Comparison of ENCODE assay signal across 16 mouse cellular contexts in genomic region chr14:19719077-19719476, GRCm38 (mm10).
"Had no signal": no experiment of that assay in that cellular context is flagged by ENCODE, and none has a peak within 500 bp of the region (broad histone marks: within the 10 kb centered on the region; RNA-seq: fewer than 3 reads in every experiment).

No protein-coding gene starts in this region.

- ATAC-seq: intestine, embryonic 16.5 days; liver, embryonic 12.5 days had no signal

- H3K4me1 ChIP-seq: limb, embryonic 15.5 days; liver, embryonic 12.5 days; neural tube, embryonic 13.5 days; stomach, embryonic 15.5 days had no signal

- DNase-seq: kidney, adult 2 months; kidney, postnatal 14 days; lung, embryonic 14.5 days; lung, postnatal 14 days; retina, postnatal 1 day; right cerebral cortex, postnatal 14 days; thymus, adult 2 months; thymus, postnatal 36 days had no signal

- H3K4me3 ChIP-seq: kidney, embryonic 15.5 days; limb, embryonic 15.5 days; liver, embryonic 12.5 days; megakaryocyte, embryonic 14.5 days; neural tube, embryonic 13.5 days; stomach, embryonic 15.5 days had no signal

- H3K27ac ChIP-seq: kidney, embryonic 15.5 days; limb, embryonic 15.5 days; liver, embryonic 12.5 days; macrophage; neural tube, embryonic 13.5 days; stomach, embryonic 15.5 days had no signal

- H3K36me3 ChIP-seq: kidney, embryonic 15.5 days; limb, embryonic 15.5 days; liver, embryonic 12.5 days; neural tube, embryonic 13.5 days; stomach, embryonic 15.5 days had no signal

- H3K9me3 ChIP-seq: kidney, embryonic 15.5 days; limb, embryonic 15.5 days; liver, embryonic 12.5 days; megakaryocyte, embryonic 14.5 days; neural tube, embryonic 13.5 days; stomach, embryonic 15.5 days had no signal

- H3K27me3 ChIP-seq: kidney, embryonic 15.5 days; limb, embryonic 15.5 days; liver, embryonic 12.5 days; neural tube, embryonic 13.5 days; stomach, embryonic 15.5 days had no signal

- H3K9ac ChIP-seq: kidney, embryonic 15.5 days; limb, embryonic 15.5 days; liver, embryonic 12.5 days; lung, embryonic 14.5 days; neural tube, embryonic 13.5 days; stomach, embryonic 15.5 days had no signal

- H3K4me2 ChIP-seq: kidney, embryonic 15.5 days; limb, embryonic 15.5 days; liver, embryonic 12.5 days; lung, embryonic 14.5 days; neural tube, embryonic 13.5 days; stomach, embryonic 15.5 days had no signal
